Mouse (Mus musculus): ENCODE data around the gene Copa. TPM values are rescaled to one million over a fixed set of nuclear protein-coding genes. Genes with fewer than 3 reads are reported as not detected.

Copa gene
- total RNA-seq (2021), result 161 TPM in 2 replicates
- long read RNA-seq, experiment 1, full-length matches to known transcripts, result 63 of 86 reads
- long read RNA-seq, experiment 1, partial matches to known transcripts, result 17 of 86 reads
- long read RNA-seq, experiment 1, other reads (novel, unspliced or antisense), result 6 of 86 reads
- long read RNA-seq, experiment 2, full-length matches to known transcripts, result 51 of 70 reads
- long read RNA-seq, experiment 2, partial matches to known transcripts, result 15 of 70 reads
- long read RNA-seq, experiment 2, other reads (novel, unspliced or antisense), result 4 of 70 reads

DNA sequence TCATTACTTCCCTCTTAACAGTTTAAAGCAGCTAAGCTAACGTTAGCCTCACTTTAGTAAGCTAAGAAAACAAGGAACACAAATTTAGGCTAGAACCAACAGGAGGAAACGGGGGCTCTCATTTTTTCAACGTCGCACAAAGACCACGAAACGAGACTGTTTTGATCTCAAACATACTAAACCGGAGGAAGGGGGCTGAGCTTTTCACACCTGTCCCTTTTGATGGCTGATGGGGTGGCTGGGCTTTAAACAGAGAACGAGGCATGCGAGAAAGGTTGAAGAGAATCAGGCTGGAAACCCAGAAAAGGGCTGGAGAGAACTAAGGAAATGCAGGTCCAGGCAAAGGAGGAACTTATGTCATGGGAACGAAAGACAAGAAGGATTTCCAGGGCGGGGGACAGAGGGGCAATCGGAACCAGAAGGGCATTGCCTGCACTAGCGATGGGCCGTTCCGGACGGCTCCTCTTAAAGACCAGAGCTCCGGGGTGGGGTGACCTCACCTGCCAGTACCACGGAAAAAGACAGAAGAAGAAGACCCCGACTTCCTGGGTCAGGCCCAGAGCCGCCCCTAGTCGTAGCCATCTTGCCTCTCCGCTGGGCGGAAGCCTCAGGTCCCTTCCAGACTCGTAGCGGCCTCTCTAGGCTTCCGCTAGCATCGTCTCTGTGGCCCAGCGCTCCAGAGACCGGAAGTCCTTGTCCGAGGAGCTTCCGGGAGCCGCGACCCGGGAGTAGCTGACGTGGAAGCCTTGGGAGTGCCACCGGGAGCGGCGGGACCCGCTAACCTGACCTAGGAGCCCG is at the start of gene Copa, which contains the start of gene Ncstn:
Gene Copa, plus strand, starts transcription at position 429 of the 798 bp plus-strand sequence.
Gene Ncstn, minus strand, starts transcription at position 695 of the 798 bp plus-strand sequence.
- peak; percentile 95 for DNase-seq

DNA sequence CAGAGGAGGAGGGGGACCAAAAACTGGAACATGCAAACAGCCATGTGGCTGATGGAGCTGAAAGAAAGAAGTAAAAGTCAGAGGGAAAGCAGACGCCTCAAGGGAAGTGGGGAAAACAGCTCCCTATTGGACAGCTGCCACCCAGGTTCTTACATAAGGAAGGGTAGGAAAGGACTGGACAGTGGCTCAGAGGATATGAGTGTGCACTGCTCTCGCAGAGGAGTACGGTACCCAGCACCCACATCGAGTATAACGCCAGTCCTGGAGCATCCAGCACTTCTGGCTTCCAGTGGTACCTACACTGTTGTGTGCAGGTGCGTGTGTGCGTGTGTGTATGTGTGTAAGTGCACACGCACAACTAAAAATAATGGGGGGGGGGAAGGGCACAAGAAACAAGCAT is 35.9 kb upstream of the Copa start:
- no peak for DNase-seq

DNA sequence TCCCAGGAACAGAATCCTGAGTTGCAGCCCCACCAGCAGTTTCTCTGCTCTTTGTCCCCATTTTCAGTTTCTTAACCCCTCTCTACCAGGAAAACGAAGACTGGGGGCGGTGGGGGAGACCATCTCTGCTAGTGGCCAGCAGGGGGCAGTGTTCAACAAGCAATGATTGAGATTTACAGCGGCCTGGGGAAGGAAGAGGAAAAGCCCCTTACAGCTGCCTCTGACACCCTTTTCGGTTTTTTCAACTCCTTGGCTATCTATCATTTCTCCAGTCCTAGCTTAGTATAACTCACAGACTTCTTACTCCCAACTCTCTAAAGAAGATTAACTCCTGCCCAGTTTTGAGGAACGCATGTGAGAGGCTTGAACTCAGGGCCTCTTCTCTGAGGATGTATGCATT is 35.4 kb upstream of the Copa start:
- peak; percentile 85 for DNase-seq

DNA sequence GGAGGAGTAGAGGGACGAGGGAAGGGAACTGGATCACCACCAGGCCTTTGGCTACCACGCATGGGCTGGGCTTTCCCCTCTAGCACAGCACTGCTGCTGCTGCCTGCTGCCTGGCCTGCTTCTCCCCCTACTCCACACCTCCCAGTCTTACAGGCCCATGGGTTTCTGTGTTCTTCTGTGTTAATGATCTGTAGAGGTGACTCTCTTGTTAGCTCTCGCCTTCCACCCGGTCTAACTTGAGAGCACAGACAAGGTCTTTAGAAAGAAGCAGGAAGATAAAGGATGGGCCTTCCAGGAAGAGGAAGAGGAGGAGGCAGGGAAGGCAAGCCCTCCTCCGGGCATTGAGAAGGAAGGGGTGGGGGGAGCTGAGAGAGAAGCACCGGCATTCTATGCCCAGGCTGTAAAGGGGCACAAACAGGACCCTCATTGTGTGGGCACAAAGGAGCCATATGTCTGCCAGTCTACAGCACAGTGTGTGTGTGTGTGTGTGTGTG is 34.0 kb upstream of the Copa start:
- DNase-seq, result no peak

DNA sequence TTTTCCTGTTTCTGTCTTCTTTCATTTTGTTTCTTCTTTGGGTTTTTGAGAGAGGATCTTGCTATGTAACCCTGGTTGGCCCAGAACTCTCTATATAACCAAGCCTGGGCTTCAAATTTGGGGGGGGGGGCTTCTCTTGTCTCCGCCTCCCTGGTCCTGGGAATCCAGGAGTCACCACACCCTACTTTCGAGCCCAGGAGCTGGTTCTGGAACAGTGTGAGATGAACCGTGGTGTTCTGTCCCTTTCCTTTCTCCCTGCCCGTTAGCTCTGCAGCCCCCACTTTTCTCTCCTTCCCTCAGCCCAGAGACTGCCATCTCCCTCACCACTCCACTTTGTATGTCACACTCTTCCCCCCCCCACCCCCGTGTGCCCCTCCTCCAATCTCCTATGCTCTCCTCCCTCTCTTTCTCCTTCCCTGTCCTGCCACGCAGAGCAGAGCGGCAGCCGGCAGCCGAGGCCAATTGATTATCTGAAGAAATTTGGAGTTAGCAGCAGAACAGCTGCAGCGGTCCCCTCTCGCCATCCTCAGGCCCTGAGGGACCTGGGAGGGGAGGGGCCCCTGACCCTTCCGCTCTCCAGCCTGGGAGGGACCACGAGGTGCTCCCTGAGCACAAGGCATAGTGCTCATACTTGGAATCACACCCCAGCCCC is 33.1 kb upstream of the Copa start:
- no peak for DNase-seq

DNA sequence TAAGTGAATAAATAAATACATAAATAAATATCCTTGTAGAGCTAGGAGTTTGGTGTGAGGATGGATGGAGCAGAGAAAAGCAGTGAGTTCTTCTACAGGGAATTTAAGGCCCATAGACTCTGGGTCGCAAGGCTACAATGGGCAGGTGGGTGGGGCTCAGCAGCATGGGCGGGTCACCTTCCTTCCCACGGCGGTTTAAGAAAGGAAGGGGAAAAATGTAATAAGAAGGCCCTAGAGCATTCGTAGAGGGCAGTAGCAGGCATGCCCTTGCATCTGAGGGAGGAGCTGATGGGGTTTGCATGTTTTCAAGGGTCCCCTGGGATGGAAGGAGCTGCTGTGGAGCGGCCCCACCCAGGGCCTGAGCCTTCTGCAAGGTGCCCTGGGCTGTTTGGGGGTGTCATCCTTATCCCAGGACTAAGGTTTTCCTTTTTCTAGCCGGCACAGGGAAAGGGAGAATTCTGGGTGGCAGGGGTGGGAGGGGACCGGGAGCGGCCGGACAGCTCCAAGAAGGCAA is 29.5 kb upstream of the Copa start:
- DNase-seq, result no peak

DNA sequence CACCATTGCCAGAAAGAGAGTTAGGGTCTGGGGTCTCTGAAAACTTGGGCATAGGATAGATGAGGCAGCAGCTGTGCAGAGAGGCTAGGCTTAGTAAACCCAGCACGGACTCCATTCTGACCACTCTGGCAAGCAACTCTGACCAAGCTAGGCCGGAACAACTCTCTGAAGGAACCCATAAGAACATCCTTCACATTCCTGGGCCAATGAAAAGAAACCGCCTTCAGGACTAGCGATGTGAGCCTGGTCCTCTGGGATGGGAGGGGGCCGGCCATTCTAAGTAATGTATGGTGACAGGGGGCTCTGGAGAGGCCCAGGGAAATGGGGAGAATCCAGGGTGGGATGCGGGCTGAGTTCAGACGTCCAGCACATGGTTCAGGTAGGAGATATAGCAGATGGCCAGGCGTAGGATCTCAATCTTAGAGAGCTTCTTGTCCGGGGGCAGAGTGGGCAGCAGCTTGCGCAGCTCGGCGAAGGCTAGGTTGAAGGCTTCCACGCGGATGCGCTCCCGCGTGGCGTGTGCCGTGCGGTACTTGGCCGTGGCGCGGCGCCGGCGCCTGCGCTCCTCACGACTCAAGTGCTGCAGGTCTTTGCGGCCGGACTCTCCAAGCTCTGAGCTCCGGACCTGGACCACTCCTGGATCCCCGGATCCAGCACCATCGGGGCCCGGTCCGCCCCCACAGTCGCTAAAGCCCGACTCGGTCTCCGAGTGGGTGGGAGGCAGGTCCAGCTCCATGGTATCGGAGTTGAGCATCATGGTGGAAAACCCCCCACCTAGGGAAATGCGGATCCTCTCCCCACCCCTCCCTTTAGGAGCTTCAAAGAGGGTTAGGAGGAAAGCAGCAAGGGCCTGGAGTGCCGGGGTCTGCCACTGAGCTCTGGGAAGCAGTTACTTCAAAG is 28.5 kb upstream of the Copa start:
- DNase-seq, result no peak

DNA sequence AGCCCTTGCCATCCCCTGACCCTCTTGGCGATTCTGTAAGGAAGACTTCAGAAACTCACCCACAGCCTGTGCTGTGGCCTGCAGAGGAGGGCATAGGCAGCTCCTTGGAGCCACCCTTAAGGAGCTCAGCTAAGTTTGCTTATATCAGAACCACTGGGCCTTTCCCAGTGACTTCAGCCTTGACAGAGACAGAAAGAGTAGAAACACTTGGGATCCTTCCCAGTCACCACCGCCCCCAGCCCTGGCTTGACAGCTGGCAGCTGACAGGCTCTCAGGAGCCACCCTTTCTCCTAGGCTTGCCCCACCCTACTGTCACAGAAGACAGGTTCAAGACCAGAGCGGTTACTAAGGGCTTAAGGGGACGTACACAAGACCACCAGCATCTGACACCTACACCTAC is 26.1 kb upstream of the Copa start:
- DNase-seq, result no peak

DNA sequence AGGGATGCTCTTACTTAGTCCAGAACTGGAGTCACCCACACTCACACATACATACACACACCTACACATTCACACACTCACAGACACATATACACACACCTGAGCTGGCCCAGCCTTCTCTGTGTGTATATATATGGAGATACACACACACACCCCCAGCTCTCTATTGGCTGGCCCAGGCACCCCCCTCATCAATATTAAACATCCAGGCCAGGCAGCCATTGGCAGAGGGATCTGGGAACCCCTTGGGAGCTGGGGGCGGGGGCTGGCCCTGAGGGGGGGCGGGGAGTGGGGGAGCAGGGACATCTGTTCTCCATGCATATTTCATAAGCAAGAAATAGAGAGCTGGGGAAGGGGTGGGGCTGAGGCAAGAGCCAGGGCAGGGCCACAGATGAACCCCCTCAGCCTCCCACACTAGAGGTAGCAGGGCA is 24.8 kb upstream of the Copa start, which contains the start of gene Nhlh1:
Gene Nhlh1, minus strand, starts transcription at position 83 of the 431 bp plus-strand sequence.
- DNase-seq, result no peak

DNA sequence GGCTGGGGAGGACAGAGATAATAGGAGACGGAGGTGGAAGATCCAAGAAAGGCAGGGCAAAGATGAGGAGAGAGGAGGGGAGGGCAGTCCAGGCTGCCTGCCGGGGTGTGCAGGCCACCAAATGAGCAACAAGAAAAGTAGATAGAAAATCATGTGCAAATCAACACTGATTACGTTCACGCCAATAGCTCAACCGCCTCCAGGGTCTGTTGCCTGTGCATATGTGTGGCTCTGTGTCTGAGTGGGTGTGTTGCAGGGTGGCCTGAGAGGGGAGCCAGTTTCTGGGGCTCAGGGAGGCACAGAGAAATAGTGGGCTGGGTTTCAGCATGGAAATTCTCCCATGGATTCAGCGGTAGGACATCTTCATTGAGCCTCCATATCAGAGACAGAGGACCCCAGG is 24.0 kb upstream of the Copa start:
- no peak for DNase-seq

DNA sequence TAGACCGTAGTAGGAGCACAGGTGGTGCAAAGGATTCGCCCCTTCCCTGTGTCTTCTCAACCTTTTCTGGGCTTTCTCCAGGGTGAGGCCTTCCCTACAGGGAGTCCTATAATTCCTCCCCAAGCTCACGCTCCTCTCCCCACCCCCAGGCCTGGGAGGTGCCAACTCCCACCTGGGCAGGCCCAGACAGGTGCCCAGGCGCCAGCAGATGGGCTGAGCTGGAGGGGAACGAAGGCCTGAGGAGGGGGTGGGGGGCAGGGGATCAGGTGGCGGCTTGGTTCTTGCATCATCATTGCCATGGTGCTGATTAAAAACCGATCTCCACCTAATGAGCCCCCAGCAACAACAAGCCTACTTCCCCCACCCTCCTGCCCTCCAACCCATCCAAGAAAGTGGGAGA is 23.5 kb upstream of the Copa start:
- DNase-seq, result no peak

DNA sequence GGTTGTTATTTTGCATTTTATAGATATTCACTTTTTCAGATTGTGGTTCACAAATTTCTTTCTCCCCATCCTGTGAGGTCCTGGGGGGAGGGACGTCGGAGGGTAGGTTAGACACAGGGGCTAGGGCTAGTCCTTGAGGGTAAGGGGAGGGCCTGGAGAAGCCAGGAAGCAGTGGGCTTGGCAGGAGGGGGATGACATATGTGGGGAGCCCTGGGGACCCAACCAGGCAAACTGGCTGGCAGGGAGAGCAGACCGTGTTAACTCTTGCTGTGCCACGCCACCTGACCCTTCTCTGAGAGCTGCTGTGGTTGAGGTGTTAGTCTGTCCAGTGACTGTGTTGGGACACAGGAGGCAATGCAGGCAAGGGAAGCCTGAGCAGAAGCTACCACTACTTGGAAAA is 21.7 kb upstream of the Copa start:
- no peak for DNase-seq

DNA sequence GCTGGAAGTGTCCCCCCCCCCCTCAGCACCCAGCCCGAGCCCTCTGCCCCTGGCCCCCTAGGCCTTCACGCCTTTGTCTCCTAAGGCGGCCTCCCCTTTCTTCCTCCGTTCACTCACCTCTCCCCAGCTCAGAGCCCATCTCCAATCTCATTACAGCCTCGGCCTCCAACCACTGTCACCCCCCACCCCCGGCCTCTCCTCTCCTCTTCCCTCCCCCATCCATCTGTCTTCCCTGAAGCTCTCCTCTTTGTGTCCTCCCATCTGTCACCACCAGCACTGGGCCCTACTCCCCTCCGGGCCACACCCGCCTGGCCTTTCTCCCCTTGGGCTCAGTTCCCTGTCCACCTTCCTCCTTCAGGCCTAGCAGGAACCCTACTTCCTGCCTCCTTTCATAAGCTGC is 21.1 kb upstream of the Copa start:
- DNase-seq, result no peak

DNA sequence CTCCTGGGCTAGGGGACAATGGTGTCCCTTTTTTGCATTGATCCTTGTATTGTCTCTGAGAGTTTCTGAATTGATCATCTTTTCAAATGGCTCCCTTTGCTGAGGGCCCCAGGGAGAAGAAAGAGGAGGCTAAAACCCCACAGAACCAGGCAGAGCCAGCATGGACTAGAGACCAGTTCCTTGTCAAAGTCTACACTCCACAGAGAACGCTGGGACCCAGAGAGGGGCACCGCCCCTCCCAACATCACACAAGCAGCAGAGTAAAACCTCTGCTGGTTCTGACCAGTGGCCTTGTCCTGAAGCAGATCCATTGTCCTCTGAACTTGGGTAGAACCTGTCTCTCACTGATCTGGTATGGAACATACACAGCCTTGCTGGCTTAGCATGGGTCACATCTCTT is 20.2 kb upstream of the Copa start:
- no peak for DNase-seq

DNA sequence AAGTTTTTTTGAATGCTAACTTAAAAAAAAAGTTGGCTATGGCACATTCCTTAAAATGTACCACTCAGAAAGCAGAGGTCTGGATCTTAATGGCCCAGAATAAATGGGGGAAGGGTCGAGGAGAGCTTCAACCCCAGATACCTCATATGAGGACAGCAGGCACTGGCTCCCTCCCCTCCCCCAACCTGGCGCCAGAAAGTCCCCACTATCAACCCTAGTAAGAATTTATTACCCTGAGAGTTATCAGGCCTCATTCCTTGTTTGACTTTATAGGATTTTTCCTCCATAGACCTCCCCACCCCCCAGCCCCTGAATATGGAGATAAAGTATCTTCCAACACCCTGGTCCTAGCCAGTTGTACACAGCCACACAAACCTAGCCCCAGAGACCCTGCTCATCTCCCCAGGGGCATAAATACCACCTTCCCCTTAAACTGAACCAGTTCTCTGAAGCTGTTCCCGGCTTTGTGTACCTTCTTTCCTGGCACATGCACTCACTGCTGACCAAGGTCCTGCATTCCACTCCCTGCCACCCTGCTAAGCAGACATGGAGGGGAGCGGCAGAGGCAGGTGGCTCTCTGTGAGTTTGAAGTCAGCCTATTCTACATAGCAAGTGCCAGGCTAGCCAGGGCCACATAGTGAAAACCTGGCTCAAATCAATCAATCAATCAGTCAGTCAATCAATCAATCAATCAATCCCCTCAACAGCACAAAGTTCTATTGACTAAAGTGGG is 18.9 kb upstream of the Copa start:
- DNase-seq, result no peak

DNA sequence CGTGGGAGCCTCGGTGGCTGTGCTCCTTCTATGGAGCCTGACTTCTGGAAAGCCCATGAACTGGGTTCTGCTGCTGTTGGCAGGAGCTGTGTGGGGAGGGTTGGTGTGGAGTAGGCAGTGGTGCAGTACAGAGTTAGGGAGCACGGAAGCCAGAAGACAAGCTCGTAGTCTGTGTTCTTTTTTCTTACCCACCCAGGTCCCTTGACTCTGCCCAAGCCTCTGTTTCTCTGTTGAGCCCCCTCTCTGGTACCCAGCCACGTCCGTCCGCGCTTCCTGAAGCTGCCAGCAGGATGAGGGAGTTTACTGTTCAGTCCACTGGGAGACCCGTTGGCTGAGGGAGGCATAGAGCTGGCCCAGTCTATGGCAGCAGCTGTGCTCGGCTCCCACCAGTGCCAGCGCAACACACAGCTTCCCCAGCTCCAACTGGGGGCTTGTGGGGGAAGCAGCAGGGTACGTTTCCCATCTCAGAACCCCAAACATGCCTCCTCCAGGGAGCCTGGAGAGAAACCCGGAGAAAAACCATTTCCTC is 17.7 kb upstream of the Copa start:
- no peak for DNase-seq

DNA sequence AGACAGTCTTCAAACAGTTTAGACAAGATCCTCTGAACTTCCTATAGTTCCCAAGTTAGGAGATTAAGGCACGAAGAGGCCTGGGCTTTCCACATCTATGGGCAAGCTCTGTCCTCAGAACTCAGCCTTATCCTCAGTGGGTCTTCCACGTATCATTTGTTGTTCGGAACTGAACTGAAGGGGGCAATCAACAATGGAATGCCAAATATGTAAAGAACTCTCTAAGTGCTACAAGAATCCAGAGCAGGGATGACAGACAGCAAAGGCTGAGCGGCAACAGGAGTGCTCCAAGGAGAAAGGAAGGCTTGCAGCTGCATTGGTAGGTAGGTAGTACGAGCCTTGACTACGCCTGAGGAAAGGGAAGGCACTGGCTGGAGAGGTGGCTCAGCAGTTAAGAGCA is 12.1 kb upstream of the Copa start:
- DNase-seq, result no peak

DNA sequence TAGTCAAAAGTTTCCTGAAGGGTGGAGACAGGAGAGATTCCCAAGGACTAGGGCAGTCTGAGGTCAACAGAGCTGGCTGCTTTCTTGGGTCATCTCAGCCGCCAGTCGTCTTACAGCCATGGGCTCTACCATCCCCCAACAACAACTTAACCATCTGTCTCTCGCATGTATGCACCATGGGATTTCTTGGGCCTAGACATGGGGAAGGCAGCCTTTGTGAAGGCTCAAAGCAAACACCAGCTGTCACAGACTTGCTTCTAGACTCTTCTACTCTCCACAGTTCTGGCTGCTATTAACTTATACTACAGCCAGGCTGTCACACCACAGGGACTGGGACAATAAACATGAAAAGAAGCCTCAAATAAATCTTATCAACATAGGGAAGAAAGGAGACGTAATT is 10.8 kb upstream of the Copa start:
- no peak for DNase-seq

DNA sequence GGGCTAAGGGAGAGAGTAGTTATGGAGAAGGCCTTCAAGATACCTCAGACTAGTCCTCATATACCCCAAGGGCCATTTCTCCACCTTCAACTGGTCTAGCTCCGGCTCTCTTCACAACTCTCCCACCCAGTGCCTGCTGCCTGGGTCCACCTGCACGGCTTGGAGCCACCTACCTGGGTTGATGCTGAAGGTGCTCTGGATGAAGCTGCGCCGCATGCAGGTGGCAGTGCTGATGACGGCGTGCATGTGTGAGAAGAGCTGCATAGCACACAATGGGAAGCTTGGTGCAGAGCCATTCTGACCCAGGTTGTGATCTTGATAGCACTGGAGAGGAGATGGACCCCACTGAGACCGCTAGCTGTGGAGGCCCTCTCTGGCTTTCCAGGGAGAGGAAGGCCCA is 9.7 kb upstream of the Copa start:
- DNase-seq, result no peak

DNA sequence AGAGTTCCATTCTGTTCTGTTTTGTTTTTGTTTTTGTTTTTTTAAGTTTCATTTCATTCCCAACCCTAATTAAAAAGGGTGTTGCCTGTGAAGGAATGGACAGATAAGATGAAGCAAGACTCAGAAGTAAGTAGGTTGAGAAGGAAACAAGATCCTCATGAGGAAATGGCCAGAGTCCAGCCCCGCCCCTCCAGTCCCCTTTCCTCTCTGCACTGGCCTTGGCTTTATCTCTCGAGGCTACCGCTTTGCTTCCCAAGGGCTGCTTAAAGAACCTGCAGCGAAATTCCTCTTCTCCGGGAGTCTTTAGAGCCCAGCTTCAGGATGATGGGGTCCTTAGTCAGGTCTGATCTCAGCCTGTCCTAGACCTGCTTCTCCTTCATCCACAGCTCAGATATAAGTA is 4.3 kb upstream of the Copa start:
- peak; percentile 72 for DNase-seq
